Mouse (Mus musculus) embryo, embryonic 10.5 days (tissue): ENCODE results near the gene Nipal1.

Experiments
- DNase-seq: peaks from one replicate; pipeline ENCODE4 v3.0.0-alpha.2; 2015; ENCODE audit warnings: low spot score

Gene Nipal1

DNA sequence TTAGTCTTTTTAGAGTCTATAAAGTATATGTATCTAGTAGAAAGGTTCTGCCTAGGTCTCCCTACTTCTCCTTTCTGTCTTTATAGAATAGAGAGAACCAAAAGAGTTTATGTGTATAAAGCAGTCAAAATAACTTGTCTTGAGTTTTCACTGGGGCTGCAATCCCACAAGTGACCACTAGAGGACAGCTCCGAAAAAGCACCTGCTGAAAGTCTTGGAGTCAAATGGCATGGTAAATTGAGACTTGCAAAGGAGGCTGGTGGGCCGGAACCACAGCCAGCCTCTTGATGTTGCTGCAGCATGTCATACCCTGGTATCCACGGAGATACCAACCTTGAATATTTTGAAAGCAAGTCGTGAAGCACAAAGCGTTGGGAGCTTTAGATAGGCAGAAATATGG lies 17.7 kb downstream of the Nipal1 start:
- peak; percentile 74 for DNase-seq

DNA sequence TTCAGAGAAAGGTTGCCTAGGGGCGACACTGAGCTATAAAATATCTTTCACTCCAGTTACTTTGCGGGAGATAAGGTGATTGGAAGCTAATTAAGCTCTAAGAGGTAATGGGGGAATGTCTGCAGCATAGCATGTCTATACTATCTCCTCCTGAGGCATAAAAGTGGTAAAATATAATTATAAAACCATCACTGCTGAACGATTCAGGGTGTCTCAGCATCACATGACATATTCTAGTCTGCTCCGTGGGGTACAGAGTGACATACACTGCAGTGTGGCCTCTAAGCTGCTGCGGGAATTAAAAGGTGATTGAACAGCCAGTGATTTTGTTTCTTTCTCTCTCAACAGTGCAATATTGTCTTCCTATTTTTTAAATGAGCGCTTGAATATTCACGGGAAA lies 18.8 kb downstream of the Nipal1 start:
- no peak for DNase-seq

DNA sequence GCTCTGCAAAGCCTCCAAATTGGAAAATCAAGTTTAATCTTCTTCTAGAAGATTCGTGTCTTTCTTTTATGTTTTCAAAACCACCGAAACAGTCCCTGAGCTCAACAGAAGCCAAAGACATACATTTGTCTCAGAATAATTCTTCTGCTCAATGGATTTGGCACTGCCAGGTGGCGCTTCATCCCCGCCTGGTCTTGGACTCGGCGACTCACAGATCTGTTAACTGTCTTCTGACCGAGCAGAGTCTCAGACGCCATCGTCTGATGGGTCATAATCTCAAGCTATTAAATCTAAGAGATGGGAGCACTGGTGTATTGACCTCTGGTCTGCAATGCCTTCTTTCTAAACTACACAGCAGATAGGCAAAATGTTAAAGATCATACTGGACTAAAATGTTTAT lies 20.8 kb downstream of the Nipal1 start:
- no peak for DNase-seq

DNA sequence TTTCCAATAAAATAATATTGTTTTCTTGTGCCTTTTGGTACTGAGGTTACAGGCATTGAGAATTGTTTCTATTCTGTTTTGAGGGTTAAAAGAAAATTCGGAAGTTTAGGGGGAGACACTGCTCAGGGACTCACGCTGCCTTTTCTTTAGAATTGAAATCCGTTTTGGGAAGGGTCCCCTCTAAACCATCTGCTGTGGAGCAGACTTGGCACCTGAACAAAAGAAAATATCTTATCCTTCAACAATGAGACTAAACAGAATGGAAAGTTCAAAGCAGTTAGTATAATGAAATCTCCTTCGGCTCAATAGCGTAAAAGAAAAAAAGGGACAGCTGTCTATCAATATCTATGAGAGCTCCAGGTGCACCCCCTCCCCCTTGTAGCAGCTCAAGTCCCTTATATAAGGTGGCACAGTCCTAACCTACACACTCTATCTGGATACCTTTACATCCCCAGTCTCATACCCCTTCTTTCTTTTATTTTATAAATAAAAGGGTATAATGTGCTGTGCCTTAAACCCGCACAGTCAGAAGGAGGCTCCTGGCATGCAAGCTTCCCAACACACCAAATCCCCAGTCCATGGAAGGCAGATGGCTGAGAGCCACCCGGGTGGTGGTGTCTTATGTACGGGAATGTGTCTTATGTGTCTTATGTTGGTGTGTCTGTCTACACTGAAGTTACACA lies 23.6 kb downstream of the Nipal1 start:
- DNase-seq = no peak

DNA sequence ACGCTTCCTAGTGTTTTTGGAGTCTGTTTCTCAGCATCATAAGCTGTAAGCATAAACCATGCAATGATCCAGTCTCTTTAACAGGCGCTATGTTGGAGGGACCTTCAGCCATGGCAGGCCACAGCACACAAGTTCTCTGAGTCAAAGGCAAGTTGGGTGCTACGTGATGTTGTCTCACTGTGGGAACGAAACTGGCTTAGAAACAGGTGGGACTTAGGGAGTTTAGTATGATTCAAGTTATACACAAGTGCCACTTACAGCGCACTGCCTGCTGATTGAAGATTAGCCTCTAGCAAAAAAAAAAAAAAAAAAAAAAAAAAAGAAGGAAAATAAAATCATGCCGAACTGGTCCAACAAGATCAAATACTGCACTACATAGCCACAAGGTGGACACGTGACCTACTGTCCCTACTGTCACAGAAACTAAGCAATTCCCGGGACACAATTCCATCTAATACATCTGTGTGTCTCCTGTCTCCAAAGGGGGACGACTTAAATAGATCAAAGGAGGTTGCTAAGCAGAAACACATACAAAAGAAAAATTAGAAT lies 27.5 kb downstream of the Nipal1 start:
- no peak for DNase-seq

DNA sequence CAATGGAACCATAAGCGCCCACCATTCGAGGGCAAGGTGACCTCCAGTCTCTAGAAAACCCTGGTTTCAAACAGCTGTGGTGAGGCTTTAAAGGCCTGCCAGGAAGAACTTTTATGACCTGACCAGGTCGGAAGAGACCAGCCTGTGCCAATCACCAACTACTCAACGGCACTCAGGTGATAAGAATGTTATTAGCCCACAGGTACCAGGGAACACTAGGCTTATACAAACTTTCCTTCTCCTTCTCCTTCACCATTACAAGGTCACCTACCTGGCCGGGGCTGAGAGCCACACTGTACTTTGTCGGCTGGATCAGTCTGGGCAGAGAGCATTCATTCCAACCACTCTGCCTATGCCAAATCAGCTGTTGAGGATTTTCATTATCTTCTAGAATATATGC lies 33.9 kb downstream of the Nipal1 start:
- no peak for DNase-seq

DNA sequence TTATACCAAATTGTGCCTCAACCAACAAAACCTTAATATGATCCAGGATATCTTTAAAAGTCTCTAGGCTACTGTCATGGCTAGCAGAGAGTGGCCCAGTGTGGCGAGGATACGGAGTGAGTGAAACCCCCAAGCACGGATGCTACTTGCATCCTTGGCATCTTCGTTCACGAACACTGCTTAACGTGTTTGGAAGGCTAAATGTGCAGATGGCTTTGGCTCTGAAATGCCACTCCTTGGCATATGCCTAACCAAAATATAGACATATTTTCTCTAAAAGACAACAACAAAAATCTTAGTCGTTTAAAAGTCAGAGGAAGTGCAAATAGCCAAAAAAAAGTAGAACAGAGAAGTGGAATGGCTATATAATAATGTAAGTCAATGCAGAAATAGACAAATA lies 42.0 kb downstream of the Nipal1 start:
- no peak for DNase-seq

DNA sequence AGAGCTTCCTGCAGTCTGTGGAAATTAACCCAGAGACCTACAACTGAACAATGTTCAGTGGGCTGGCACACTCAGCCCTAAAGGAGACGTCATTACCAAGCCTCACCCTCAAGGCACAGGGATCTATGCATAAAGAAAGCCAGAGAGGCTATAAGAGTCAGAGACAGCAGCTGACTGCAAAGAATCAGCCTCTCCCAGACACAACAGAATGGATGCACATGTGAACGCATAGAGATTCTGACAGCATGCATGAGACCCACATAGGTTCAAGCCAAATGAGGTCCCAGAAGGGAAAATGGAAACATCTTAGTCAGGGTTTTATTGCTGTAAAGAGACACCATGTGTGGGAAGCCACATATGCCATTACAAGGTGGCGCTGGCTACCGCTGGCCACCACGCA lies 42.9 kb downstream of the Nipal1 start:
- no peak for DNase-seq

DNA sequence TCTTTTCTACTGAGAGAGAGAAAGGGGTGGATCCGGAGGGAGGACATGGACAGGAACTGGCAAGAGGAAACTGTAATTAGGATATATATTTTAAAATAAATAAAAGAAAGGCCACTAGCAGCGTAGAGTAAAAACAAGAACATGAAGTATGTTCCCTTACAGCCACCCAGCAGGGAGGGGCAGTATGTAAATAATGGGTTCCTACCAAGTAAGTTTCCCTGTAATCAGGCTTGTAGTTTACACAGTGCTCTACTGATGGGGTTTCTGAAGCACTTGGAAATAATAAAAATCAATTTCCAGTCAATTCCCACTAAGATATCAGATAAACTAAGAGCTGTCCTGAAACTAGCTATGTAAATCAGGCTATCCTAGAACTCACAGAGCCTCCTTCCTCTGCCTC lies 47.1 kb downstream of the Nipal1 start:
- DNase-seq = no peak

DNA sequence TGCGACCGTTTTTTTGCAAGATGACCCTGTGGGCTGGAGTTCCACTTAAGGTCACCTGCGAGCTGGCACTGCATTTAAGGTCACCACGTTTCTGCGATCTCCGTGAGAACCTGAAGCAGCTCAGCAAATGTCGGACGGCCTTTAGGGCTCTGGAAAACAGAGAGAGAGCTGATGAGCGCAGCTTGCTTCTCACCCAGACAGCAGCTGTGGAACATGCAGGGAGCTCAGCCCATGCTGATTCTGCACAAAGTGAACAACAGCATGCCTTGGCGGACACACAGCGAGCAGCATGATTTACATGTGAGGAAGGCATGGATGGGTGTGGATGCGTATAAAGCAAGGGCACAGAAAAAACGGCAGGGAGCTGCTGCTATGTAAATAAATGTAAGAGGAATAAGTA lies 48.9 kb downstream of the Nipal1 start:
- DNase-seq = no peak

DNA sequence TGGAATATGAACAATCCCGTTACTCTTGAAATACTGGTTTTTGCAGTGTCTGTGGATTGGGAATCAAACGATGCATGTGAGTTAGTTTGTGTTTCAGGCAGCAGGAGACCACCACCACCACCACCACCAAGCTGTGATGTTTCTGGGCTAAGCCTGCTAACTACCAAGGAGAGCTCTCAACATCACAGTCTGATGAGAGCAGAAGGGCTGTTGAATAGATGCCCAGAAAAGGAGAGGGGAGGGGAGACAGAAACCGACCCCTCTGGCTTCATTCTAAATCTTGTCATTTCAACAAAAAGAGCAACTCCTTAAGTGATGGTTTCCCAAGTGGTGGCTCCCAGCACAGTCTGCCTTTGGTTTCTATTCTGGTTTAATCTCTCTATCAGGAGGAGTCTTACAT lies 50.7 kb downstream of the Nipal1 start:
- no peak for DNase-seq

DNA sequence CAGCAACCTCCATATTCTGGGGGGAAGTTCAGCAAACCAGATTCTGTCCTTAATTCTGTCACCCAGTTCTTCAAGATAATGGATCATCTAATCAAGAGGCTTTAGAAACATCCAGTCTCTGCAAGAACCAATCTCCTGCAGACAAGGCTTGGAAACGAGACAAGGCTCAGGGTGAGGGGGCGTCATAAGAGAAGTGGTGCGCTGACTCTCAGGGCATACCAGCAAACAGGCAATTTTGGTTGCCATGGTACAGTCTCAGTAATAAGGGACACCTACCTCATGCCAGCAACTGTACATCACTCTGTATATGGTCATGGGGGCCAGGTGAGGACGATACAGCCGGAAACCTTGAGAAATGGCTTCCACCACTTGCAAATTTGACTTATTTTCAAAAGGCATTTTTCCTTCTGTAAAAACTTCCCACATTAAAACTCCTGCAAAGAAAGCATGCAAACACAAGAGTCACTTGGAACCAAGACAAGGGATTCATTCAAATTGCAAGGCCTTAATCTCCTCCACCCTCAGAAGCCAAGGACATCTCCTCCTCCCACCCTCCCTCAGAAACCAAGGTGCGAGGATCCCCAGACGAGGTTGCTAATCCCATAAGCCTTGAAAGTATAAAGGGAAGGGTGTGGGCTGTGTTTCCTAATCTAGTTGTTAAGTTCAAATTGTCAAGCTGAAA lies 51.4 kb downstream of the Nipal1 start:
- no peak for DNase-seq

DNA sequence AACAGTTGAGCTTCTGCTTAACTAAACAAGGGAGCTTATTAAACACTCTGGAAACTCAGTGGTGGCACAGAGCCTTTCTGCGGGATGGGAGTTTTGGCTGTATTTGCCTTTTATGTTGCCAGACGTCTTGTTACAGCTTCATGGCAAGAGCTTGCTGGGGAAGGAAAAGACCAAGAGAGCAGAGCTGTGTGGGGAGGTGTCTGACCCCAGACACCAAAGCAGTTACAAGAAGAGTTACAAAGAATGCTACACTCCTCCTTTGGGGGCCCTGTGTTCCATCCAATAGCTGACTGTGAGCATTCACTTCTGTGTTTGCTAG lies 51.9 kb downstream of the Nipal1 start:
- DNase-seq = no peak

DNA sequence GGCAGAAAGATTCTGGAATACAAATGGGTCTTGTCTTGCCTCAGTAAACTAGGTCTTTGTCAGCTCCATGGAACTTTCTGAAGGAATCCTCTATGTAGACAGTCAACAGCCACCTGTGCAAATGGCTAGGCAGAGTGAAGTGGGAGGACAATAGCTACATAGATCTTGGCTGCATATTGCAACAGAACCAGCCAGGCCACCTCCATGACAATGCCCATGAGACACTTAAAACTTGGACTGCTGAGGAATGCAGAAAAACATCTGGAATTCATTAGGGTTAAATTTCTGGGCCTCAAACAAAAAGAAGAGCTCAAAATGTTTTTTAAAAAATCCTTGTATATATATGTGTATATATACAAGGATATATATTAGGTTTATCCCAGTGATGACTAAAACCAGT lies 54.6 kb downstream of the Nipal1 start:
- no peak for DNase-seq

DNA sequence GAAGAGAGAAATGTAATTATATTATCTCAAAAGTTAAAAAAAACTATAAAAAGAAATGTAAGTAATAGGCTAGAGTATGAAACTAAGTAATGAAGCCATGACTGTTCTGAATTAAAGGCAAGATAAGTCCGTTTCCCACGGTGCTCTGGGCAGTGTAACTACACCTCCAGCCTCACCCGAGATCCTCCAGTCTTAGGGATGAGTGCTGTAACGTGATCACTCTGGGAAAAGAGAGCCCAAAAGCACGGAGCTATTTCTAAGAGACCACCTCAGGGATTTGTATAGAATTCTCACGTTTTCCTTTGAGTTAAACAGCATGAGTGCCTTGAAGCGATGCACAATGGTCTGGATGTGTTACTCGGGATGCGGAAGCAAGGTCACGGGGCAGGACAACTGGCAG lies 58.5 kb downstream of the Nipal1 start:
- peak; percentile 23 for DNase-seq

DNA sequence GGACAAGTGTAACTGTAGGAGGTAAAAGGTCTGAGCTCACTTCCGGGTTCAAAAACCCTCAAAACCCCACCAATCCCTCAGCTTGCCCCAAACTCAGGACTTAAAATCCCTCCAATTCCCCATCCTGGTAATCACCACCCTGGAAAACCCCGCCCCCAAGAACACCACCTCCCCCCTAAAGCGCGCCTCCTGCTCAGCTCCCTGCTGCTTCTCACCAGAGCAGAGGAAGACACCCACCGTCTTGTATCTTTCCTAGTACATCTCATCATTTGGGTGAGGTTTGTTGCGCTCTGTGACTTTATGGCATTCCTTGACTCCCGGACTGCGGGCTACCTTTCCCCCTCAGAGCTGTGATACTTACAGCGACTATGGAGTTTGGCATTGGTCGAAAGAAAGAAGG lies 59.1 kb downstream of the Nipal1 start:
- DNase-seq = no peak

DNA sequence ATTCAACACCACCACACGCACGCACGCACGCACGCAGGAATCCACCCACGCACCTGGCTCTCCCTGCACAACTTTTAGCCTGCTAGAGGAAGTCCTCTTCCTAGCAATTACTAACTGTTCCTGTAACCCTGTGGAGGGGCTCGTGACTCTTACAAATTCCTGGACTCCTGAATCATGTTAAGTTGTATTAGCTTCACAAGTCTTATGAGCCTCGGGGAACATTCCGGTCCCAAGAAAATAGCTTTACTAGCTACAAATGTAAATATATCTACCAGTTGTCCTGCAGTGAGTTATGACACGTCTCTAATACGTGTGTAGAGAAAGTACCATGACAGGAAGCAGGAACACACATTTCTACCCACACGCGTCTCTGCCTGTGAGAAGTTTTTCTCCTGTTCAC lies 61.9 kb downstream of the Nipal1 start:
- DNase-seq = no peak

DNA sequence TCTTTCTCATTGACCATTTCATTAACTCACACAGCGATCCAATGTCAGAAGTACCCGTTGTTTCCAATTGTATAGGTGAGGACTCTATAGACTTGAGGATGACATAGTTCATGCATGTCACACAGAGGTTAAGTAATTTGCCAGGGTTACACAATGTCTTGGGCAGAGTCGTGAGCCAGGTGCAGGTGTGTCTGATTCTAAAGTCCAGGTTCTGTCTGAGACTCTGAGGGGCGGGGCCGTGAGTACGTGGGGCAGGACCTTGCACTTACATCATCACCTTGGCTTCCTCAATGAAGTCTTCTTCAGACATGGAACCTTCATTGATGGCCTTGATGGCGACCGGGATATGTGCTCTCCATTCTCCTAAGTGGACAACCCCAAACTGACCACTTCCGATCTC lies 62.4 kb downstream of the Nipal1 start:
- no peak for DNase-seq

DNA sequence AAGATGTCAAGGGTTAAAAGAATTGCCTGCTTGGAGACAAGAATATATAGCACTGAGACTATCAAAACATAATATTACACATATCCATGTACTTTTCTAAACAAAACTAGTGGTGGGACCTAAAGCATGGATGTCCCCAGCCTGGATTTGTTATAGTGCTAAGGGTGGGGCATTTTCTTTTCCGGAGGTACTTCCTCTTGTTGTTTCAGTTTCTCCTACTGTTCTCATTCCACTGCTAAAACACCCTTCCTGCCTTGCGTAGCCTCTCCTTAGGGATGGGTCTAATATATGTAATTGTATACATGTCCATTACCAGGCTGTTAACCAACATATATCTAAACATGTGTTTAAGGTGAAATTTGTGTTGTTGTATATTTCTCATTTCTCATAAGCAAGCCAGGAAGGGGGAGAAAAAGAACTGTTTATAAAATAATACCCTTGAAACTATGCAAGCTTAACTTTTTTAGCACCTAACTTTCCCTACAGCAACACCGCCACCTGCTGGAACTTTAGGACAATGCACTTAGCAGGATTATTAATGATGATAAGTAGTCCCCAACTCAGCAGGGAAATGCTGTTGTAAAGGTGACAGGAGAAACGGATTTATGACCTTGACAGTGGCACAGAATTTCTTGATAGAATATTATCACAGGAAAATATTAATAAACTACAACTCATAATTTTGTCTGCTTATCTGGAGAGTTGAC lies 63.1 kb downstream of the Nipal1 start:
- peak; percentile 88 for DNase-seq

DNA sequence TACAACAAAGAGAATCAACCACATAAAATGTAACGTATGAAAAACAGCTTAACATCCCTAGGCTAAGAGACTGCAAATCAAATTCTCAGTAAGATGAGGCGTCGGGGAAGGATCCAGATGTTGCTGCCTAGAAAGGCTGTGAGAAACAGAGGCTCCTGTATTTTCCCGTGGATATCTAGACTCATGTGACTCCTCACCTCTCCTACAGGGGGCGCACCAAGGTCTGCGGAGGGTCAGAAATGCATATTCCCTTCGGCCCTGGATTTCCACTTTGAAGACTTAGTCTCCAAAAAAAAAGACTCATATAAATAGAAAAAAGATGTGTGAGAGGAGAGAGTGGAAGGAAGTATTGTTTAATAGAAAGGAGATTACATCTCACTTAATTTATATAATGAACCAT lies 73.0 kb downstream of the Nipal1 start:
- peak; percentile 30 for DNase-seq
